ENCODE assay signal across 8 mouse cellular contexts in the genomic region with DNA sequence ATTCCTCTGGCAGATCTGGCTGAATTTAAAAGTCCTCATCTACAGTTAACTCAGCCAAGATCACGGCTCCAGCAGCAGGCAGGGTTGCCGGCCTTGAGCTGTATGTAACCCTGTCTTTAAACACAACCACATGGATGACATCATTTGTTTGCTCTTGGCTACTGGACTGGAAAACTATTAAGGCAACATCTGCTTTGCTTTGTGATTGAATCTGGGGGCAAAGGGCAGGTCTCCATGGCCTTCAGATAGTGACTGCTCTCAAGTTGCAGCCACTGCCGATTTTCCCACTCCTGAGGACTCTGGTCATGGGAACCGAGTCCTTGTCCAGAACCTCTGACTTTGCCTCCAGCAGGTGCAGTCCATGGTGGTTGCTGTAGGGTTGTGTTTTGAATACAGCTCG. TPM values are rescaled to one million over a fixed set of nuclear protein-coding genes. Genes with fewer than 3 reads are reported as not detected.
A peak's percentile ranks its signal among the peaks of the same experiment; 100 is the strongest.
DNase-seq lines count a peak whose midpoint lies in the region; ATAC-seq and TF ChIP-seq lines count a peak whose summit lies in the region.

No protein-coding gene starts in this region.

- H3K36me3 ChIP-seq in intestine, postnatal 0 days (ENCODE audit: control insufficient read depth, insufficient read depth): no peaks in the 10 kb centered on the region
- H3K36me3 ChIP-seq in lung, postnatal 0 days (ENCODE audit: insufficient read depth, low read length): no peaks in the 10 kb centered on the region
- no peaks in the 10 kb centered on the region for H3K36me3 ChIP-seq in forebrain, embryonic 12.5 days (replicated peaks)

- H3K4me1 ChIP-seq in intestine, postnatal 0 days (replicated peaks; ENCODE audit: control insufficient read depth, insufficient read depth, low read length): no peaks in the 10 kb centered on the region; the same call in 1 of the 2 replicates
- peaks cover 4% of the 10 kb centered on the region; the same call in 1 of the 2 replicates for H3K4me1 ChIP-seq in lung, postnatal 0 days (ENCODE audit: insufficient read depth, low read depth, low read length)
- H3K4me1 ChIP-seq in forebrain, embryonic 12.5 days: no peaks in the 10 kb centered on the region

- ATAC-seq in intestine, postnatal 0 days: peak; percentile 82
- peak; percentile 65 for ATAC-seq in lung, postnatal 0 days
- no peak for ATAC-seq in forebrain, embryonic 12.5 days (ENCODE audit: low FRiP score)

- H3K9me3 ChIP-seq in intestine, postnatal 0 days (ENCODE audit: control insufficient read depth): no peaks in the 10 kb centered on the region
- H3K9me3 ChIP-seq in lung, postnatal 0 days (ENCODE audit: low read length): no peaks in the 10 kb centered on the region
- no peaks in the 10 kb centered on the region for H3K9me3 ChIP-seq in forebrain, embryonic 12.5 days

- peak; percentile 65 for DNase-seq in adrenal gland, adult 2 months
- DNase-seq in embryo, embryonic 11 days: peak; percentile 60
- DNase-seq in lung, postnatal 0 days (ENCODE audit: low spot score): peak; percentile 39
- no peak for DNase-seq in frontal cortex, adult 2 months (ENCODE audit: extremely low spot score in 1 of 2, low spot score in 1 of 2)
- DNase-seq in layer of hippocampus, postnatal 36 days: no peak
- DNase-seq in left cerebral cortex, adult 9 months (ENCODE audit: low spot score in 2 of 2): no peak

- no peak for TF ChIP-seq EP300 in lung, postnatal 0 days (IDR thresholded peaks at IDR 0.05)

- no peaks in the 10 kb centered on the region for H3K27me3 ChIP-seq in intestine, postnatal 0 days (replicated peaks; ENCODE audit: control insufficient read depth, insufficient read depth, low read length)
- H3K27me3 ChIP-seq in lung, postnatal 0 days (replicated peaks; ENCODE audit: insufficient read depth, low read length): no peaks in the 10 kb centered on the region
- no peaks in the 10 kb centered on the region for H3K27me3 ChIP-seq in forebrain, embryonic 12.5 days

- no peak overlapping the region for H3K4me3 ChIP-seq in intestine, postnatal 0 days (ENCODE audit: low read depth, low read length)
- H3K4me3 ChIP-seq in lung, postnatal 0 days (ENCODE audit: low read depth, low read length): no peak overlapping the region
- no peak overlapping the region for H3K4me3 ChIP-seq in forebrain, embryonic 12.5 days (replicated peaks)

- 15% methylated on average over 5 of the region's 5 CpGs for WGBS in intestine, postnatal 0 days
- 25% methylated on average over 5 of the region's 5 CpGs for WGBS in lung, postnatal 0 days
- WGBS in forebrain, embryonic 12.5 days: 56% methylated on average over 5 of the region's 5 CpGs

- TF ChIP-seq CTCF in intestine, postnatal 0 days (IDR thresholded peaks at IDR 0.05; ENCODE audit: low read depth): no peak
- no peak for TF ChIP-seq CTCF in lung, postnatal 0 days (IDR thresholded peaks at IDR 0.05)

- peak overlapping the region; percentile 42 for H3K27ac ChIP-seq in intestine, postnatal 0 days (ENCODE audit: low read depth, low read length)
- H3K27ac ChIP-seq in lung, postnatal 0 days (ENCODE audit: low read length): no peak overlapping the region
- no peak overlapping the region for H3K27ac ChIP-seq in forebrain, embryonic 12.5 days

- no peak overlapping the region for H3K9ac ChIP-seq in intestine, postnatal 0 days (ENCODE audit: low read depth, low read length)
- no peak overlapping the region for H3K9ac ChIP-seq in lung, postnatal 0 days (replicated peaks; ENCODE audit: low read depth)
- H3K9ac ChIP-seq in forebrain, embryonic 12.5 days: no peak overlapping the region

- H3K4me2 ChIP-seq in intestine, postnatal 0 days (replicated peaks; ENCODE audit: low read depth): no peak overlapping the region
- H3K4me2 ChIP-seq in lung, postnatal 0 days (replicated peaks; ENCODE audit: low read depth, low read length): no peak overlapping the region
- H3K4me2 ChIP-seq in forebrain, embryonic 12.5 days: no peak overlapping the region

RNA-seq across cellular contexts. Expression of a gene that starts 50.4 kb away (rescaled TPM):
- total RNA-seq in adrenal gland, adult 2 months (2021): 10 to 100 TPM; 27.2 to 33.8 TPM
- 6.3 and 9.1 TPM in 2 replicates for polyA plus RNA-seq in adrenal gland, adult 2 months (2012; rRNA removed)
- polyA plus RNA-seq in intestine, postnatal 0 days (2015; fragmentation: Nextera tagmentation; extraction: Ambion mirVana): 14.2 and 14.6 TPM in 2 replicates
- polyA plus RNA-seq in lung, postnatal 0 days (2015; fragmentation: Nextera tagmentation; extraction: Ambion mirVana): 21.8 and 24.0 TPM in 2 replicates
- polyA plus RNA-seq in frontal cortex, adult 2 months (2012; rRNA removed): 61.6 and 67.3 TPM in 2 replicates
- 15.5 and 15.8 TPM in 2 replicates for polyA plus RNA-seq in forebrain, embryonic 12.5 days (2016; fragmentation: Nextera tagmentation; extraction: Ambion mirVana)
- 100 to 1,000 TPM; 156 to 177 TPM for total RNA-seq in layer of hippocampus, postnatal 36 days (2021)

Comparison
In these comparisons a context has a peak if more than half of its experiments do, and no peak if none do; other contexts are left out.
1. DNase-seq: peak in adrenal gland, adult 2 months (single experiment), embryo, embryonic 11 days (single experiment) and lung, postnatal 0 days (single experiment); none in frontal cortex, adult 2 months (0 of 2), layer of hippocampus, postnatal 36 days (0 of 2) and left cerebral cortex, adult 9 months (0 of 2).